Mouse (Mus musculus): ENCODE results near the gene Sost.
A peak's percentile ranks its signal among the peaks of the same experiment; 100 is the strongest.

The Sost gene

GRCm38 (mm10) chr11:101937108-101937507, 29.7 kb downstream of the Sost start:
- DNase-seq: peak; percentile 41

DNA sequence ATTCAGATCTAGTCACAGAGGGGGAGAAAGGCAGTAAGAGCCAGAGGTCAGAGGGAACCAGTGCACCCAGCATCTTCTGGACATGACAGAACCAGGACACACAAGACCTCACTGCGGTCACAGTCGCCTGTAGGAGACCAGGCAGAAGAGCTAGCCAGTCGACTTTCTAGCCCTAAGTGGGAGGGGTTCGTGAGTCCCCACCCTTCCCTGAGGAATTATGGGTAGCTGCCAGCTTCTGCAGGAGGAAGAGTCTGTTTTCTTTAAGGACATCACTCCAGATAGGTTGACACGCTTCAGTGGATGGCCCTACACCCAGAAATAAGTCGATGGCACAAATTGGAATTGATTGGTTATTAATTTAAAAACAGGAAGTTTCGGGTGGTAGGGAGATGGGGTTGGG, 30.4 kb downstream of the Sost start:
- no peak for DNase-seq

- DNase-seq: no peak
Observed at GRCm38 (mm10) chr11:101935743-101936142, 31.1 kb downstream of the Sost start.

- no peak for DNase-seq
Observed at GRCm38 (mm10) chr11:101931978-101932377, 34.8 kb downstream of the Sost start.

GRCm38 (mm10) chr11:101928030-101928762, 38.6 kb downstream of the Sost start:
- DNase-seq: peak; percentile 34

DNA sequence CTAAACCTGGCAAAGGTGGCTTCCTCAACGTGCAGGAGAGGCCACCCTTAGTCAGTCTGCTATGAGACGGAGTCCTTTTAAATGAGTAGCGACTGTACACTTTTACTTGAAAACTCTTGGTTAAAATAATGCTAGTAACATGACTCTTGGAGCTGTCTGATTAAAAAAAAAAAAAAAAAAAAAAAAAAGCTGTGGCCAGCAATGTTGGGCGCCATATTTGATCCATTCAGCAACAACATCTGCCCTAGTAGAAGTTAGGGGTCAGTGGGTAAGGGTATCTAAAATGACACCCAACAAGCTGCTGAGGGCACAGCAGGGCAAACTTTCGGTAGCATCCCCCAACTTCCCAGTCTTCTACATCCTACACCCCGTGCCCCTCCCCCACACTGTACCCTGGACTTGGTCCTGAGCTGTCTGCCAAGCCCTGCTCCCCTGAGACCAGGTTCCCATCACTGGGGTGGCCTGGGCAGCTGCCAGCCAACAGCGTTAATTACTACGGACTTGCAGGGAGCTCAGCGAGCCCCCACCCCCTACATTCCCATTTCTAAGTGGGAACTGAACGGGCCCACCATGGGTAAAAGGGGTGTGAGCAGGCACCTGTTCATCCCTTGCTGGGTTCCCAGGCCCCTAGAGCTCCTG, 39.7 kb downstream of the Sost start:
- no peak for DNase-seq

DNA sequence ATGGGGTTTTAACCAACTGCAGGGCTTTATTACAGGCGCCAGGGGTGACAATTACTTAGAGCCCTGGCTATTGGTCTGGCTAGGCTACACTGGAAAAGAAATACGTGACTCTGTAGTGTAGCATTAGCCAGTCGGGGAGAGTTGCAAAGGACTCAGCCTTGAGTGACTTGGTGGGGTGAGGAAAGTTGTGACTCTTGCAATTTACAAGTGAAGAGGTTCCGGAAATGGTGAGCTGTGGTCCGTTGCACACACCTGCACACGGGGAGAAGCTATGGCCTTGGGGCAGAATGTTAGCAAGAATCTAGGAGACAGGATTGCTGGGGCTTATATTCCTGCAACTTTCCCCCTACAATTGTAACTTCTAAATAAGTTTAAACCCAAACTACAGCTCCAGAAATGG, 41.2 kb downstream of the Sost start:
- no peak for DNase-seq

- no peak for DNase-seq
Observed at GRCm38 (mm10) chr11:101924441-101924976, 42.3 kb downstream of the Sost start.

- DNase-seq: no peak
Observed at GRCm38 (mm10) chr11:101923988-101924387, 42.8 kb downstream of the Sost start.

DNA sequence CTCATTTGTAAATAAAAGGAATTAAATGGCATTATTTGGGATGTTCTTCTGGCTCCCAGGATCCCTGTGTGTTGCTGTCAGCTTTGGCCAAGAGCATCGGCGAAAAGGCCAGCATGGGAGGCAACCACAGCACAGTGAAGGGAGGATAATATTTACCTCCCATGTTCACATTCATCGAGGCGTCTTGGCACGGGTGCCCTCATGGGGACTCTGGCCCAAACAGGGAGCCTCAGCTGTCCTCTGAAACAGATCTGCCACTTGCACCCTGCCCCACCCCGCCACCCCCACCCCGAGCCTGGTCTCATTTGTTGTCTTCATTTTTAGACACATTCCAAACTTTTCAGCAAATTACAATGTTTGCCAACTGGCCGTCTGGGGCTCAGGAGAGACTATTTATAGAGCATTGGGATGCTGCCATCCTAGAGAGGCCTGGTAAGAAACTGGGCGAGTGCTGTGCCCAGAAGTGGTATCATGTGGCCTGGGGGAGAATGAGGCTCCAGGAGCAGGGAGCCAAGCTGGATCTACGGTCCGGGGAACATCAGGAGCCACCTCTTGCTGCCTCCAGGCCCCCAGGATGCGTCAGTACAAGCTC, 45.4 kb downstream of the Sost start:
- DNase-seq: no peak

- peak; percentile 90 for DNase-seq
Observed at GRCm38 (mm10) chr11:101919660-101920059, 47.2 kb downstream of the Sost start.

- DNase-seq: no peak
Observed at GRCm38 (mm10) chr11:101918609-101919008, 48.2 kb downstream of the Sost start.

DNA sequence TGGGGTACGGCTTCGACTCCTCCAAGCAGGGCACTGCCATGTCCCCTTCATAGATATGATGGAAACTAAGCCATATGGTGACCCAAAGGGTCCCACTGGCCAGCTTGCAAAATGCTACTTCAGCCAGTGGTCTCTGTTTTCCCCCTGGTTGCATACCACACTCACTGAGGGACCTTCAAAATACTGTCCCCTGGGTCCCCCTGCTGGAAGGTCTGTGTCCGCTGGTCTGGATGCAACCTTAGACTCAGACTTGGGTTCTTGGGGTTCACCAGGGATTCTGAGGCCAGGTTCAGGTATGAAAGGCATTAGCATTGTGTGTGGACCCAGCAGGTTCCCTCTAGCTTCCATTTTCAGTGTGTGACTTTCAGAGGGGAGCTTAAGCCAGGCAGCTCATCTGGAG, 50.0 kb downstream of the Sost start:
- no peak for DNase-seq

DNA sequence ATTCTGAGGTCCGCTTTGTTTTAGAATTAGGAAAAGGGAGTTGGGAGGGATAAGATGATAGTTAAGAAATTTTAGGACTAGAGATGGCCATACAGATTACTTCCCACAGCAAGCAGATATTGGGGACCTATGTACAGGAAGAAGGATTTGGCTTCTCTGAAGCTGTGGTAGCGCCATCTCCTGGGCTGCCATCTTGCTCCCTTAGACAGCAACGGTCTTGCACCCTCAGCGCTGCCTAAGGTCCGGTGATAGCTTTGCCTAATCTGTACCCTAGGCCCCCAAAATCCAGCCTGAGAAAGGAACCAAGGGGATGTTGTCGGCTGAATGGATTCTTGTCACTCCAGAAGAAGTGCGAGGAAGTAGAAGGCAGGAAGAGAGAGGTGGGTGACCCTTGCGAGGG, 53.2 kb downstream of the Sost start:
- no peak for DNase-seq
